Mouse (Mus musculus): ENCODE data around the gene Zmat1. TPM values are rescaled to one million over a fixed set of nuclear protein-coding genes. Genes with fewer than 3 reads are reported as not detected.

The Zmat1 gene
- polyA plus RNA-seq, 1 experiment from 2014 or later = 5.9 TPM

- peaks cover 4% of the 10 kb centered on the region; the same call in 1 of the 2 replicates for H3K27me3 ChIP-seq (ENCODE audit: insufficient read depth, low read length)
- H3K9me3 ChIP-seq (ENCODE audit: low read length) = no peaks in the 10 kb centered on the region
- H3K9ac ChIP-seq (replicated peaks; ENCODE audit: low read length) = no peak overlapping the region
- 37% methylated on average over 5 of the region's 5 CpGs for WGBS
- no peak overlapping the region for H3K4me2 ChIP-seq (replicated peaks; ENCODE audit: low read depth, low read length)
- no peak overlapping the region for H3K4me3 ChIP-seq (ENCODE audit: low read length)
- no peak overlapping the region for H3K27ac ChIP-seq (ENCODE audit: low read length)
- H3K36me3 ChIP-seq (ENCODE audit: insufficient read depth, low read length) = no peaks in the 10 kb centered on the region
- ATAC-seq (ENCODE audit: low FRiP score, low TSS enrichment) = no peak
- H3K4me1 ChIP-seq (ENCODE audit: insufficient read depth, low read length) = no peaks in the 10 kb centered on the region
Measured at GRCm38 (mm10) chrX:134930361-134930760, 78.6 kb downstream of the Zmat1 start.

GRCm38 (mm10) chrX:134929927-134930326 lies 79.1 kb downstream of the Zmat1 start:
- Histone ChIP-seq H3K4me3 (ENCODE audit: low read length) (no peak overlapping the region), H3K9ac (replicated peaks; ENCODE audit: low read length) (no peak overlapping the region), H3K36me3 (ENCODE audit: insufficient read depth, low read length) (no peaks in the 10 kb centered on the region), H3K27me3 (ENCODE audit: insufficient read depth, low read length) (peaks cover 4% of the 10 kb centered on the region; the same call in 1 of the 2 replicates), H3K4me1 (ENCODE audit: insufficient read depth, low read length) (no peaks in the 10 kb centered on the region), H3K9me3 (ENCODE audit: low read length) (no peaks in the 10 kb centered on the region), H3K27ac (ENCODE audit: low read length) (no peak overlapping the region), H3K4me2 (replicated peaks; ENCODE audit: low read depth, low read length) (no peak overlapping the region)
- no peak for ATAC-seq (ENCODE audit: low FRiP score, low TSS enrichment)
- WGBS = 74% methylated on average over 5 of the region's 5 CpGs

- Histone ChIP-seq H3K4me2 (replicated peaks; ENCODE audit: low read depth, low read length) (no peak overlapping the region), H3K9me3 (ENCODE audit: low read length) (no peaks in the 10 kb centered on the region), H3K9ac (replicated peaks; ENCODE audit: low read length) (no peak overlapping the region), H3K36me3 (ENCODE audit: insufficient read depth, low read length) (no peaks in the 10 kb centered on the region), H3K4me3 (ENCODE audit: low read length) (no peak overlapping the region), H3K27me3 (ENCODE audit: insufficient read depth, low read length) (no peaks in the 10 kb centered on the region; the same call in 1 of the 2 replicates), H3K27ac (ENCODE audit: low read length) (no peak overlapping the region), H3K4me1 (ENCODE audit: insufficient read depth, low read length) (no peaks in the 10 kb centered on the region)
- no peak for ATAC-seq (ENCODE audit: low FRiP score, low TSS enrichment)
Measured at GRCm38 (mm10) chrX:134925058-134925457, 84.0 kb downstream of the Zmat1 start.

DNA sequence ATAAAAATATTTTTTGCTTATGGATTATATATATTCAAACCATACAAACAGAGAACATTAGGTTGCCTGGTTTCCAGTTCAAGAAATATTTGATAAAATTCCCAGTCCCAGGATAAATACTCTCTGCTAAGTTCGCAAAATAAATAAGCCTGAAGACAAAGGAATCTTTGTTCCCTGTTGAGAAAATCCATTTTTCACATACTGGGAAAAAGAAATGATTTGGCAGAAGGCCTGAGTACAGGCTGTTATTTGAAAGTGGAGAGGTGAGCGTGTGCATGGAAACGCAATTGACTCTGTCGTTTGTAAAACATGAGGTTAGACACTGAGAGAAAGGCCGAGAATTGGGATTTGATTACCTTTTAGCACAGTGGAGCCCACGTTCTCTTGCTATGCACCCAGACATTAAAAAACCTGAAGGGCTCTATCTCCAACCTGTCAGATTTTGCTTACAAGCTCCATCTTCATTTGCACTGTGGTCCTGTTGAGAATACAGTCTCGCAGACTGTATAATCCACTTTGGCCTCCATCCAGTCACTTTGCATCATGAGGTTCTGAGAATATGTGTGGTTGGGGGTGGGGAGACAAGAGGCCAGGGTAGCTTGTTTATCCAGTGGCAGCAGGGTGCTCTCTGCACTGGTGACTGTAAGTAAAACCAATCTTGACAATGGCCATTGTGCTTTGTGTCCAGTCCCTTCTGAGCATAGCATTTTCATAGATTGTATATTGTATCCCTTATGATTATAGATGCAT lies 85.2 kb downstream of the Zmat1 start:
- Histone ChIP-seq H3K4me1 (ENCODE audit: insufficient read depth, low read length) (no peaks in the 10 kb centered on the region), H3K9me3 (ENCODE audit: low read length) (no peaks in the 10 kb centered on the region), H3K36me3 (ENCODE audit: insufficient read depth, low read length) (no peaks in the 10 kb centered on the region), H3K9ac (replicated peaks; ENCODE audit: low read length) (no peak overlapping the region), H3K27me3 (ENCODE audit: insufficient read depth, low read length) (no peaks in the 10 kb centered on the region; the same call in 1 of the 2 replicates), H3K4me3 (ENCODE audit: low read length) (no peak overlapping the region), H3K4me2 (replicated peaks; ENCODE audit: low read depth, low read length) (no peak overlapping the region), H3K27ac (ENCODE audit: low read length) (no peak overlapping the region)
- ATAC-seq (ENCODE audit: low FRiP score, low TSS enrichment) = no peak
- WGBS = 71% methylated on average over 7 of the region's 7 CpGs

Other genes with a start within 250 kb of the Zmat1 start
- 75.9 and 83.6 TPM in 2 replicates for gene Armcx2, start 200.0 kb downstream of the Zmat1 start, polyA plus RNA-seq (2015; fragmentation: Nextera tagmentation; extraction: Ambion mirVana)
- gene Nxf2, start 44.5 kb downstream of the Zmat1 start, polyA plus RNA-seq (2015; fragmentation: Nextera tagmentation; extraction: Ambion mirVana) = 0.40 and 0.77 TPM in 2 replicates
- not detected in 2 replicates for gene Gm15023, start 168.4 kb upstream of the Zmat1 start, polyA plus RNA-seq (2015; fragmentation: Nextera tagmentation; extraction: Ambion mirVana)
- 0.24 and 0.53 TPM in 2 replicates for gene Tceal6, start 201.5 kb upstream of the Zmat1 start, polyA plus RNA-seq (2015; fragmentation: Nextera tagmentation; extraction: Ambion mirVana)

Data from kidney, embryonic 16.5 days (tissue).